Mouse (Mus musculus) ES-E14 (cell line): ENCODE data around the gene Nudt15. TPM values are rescaled to one million over a fixed set of nuclear protein-coding genes. Genes with fewer than 3 reads are reported as not detected.

Source experiments
- DNase-seq: peaks from one replicate; pipeline ENCODE4 v3.0.0-alpha.2; 2013; ENCODE audit warnings: low read depth, low spot score
- H3K27ac ChIP-seq: 2 replicates; pipeline ENCODE4 v1.5.1; 2012; ENCODE audit warnings: low read depth, mild to moderate bottlenecking, low read length, moderate library complexity, mixed read lengths; ENCODE audit not compliant: poor library complexity, insufficient read depth, severe bottlenecking
- H3K36me3 ChIP-seq: 2 replicates; pipeline ENCODE4 v1.6.1; 2012; ENCODE audit warnings: mild to moderate bottlenecking, low read length, moderate library complexity, mixed read lengths; ENCODE audit not compliant: control insufficient read depth, poor library complexity, insufficient read depth, severe bottlenecking
- H3K4me1 ChIP-seq, 2 experiments: fragments of 150-350 bp in 1 of 2; sonication (generic) in 1 of 2; 2 replicates each; pipeline ENCODE4 v1.6.1; 2012; ENCODE audit warnings: low read length in 2 of 2, mild to moderate bottlenecking in 1 of 2, mixed read lengths in 1 of 2; ENCODE audit not compliant: control insufficient read depth in 2 of 2, insufficient read depth in 2 of 2, poor library complexity in 1 of 2
- H3K4me3 ChIP-seq, 2 experiments: fragments of 150-350 bp in 1 of 2; sonication (generic) in 1 of 2; 2 replicates each; pipeline ENCODE4 v1.5.1; 2012; ENCODE audit warnings: low read length in 2 of 2, low read depth in 1 of 2, mild to moderate bottlenecking in 1 of 2, mixed read lengths in 1 of 2; ENCODE audit not compliant: insufficient read depth in 1 of 2, poor library complexity in 1 of 2, severe bottlenecking in 1 of 2
- H3K9ac ChIP-seq: 2 replicates; pipeline ENCODE4 v1.6.1; 2012; ENCODE audit warnings: low read depth, mild to moderate bottlenecking, low read length, mixed read lengths; ENCODE audit not compliant: poor library complexity, insufficient read depth, severe bottlenecking
- H3K9me3 ChIP-seq: fragments of 150-350 bp; sonication (generic); 2 replicates; pipeline ENCODE4 v1.6.1; 2012; ENCODE audit warnings: low read depth, mild to moderate bottlenecking, low read length; ENCODE audit not compliant: control insufficient read depth, insufficient read depth
- CHD2 ChIP-seq: IDR thresholded peaks from 2 replicates; pipeline ENCODE4 v1.6.1; 2014; ENCODE audit warnings: mild to moderate bottlenecking, low read depth, low read length, inconsistent platforms
- HCFC1 ChIP-seq: IDR thresholded peaks from 2 replicates; pipeline ENCODE4 v1.6.1; 2012; ENCODE audit warnings: low read length, inconsistent platforms, borderline replicate concordance; ENCODE audit not compliant: insufficient read depth
- MAFK ChIP-seq: IDR thresholded peaks from 2 replicates; pipeline ENCODE4 v1.6.1; 2014; ENCODE audit warnings: mild to moderate bottlenecking, low read depth, low read length, inconsistent platforms; ENCODE audit not compliant: insufficient read depth
- ZC3H11A ChIP-seq: IDR thresholded peaks from 2 replicates; pipeline ENCODE4 v1.6.1; 2012; ENCODE audit warnings: low read depth, mild to moderate bottlenecking, inconsistent platforms, low read length, borderline replicate concordance
- ZNF384 ChIP-seq: IDR thresholded peaks from 2 replicates; pipeline ENCODE4 v1.6.1; 2012; ENCODE audit warnings: low read depth, low read length, inconsistent platforms
- in situ Hi-C, 2 experiments: fragments of 600-800 bp; cut with MboI; formaldehyde crosslinking; loops; one replicate each; pipeline ENCODE4 v1.15.1; 2025; ENCODE audit warnings: low sequenced_read_pairs in 2 of 2, inconsistent platforms in 1 of 2; ENCODE audit not compliant: unreplicated experiment in 2 of 2
- total RNA-seq: library from RNA; depleted of rRNA; stranded (reverse); fragments of 300-350 nt; gene quantifications from 2 replicates; pipeline ENCODE4 v1.2.3, GENCODE M21; 2012

The Nudt15 gene
- total RNA-seq, 1 experiment = 2.0 TPM

DNA sequence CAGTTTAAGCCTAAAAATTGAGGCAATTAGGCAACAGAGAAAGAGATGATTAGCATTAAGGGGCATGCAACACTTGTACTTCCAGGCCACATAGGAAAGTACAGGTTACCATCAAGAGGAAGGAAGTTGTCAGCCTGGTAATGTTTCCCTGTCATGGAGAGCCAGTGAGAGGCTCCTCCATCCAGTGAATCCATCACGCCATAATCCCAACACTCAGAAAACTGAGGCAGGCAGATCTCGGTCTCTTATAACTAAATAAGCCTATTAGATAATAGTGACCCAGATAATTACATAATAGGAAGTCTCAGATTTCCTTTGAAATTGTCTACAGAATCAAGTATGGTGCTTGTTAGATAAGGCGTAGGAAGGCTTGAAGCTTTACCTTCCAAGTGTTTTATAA, 23.9 kb downstream of the Nudt15 start:
- DNase-seq = no peak
- Histone ChIP-seq H3K9ac (no peak overlapping the region), H3K27ac (no peak overlapping the region), H3K4me3 (no peak overlapping the region), H3K4me1 (peaks cover 0 to 2% of the 10 kb centered on the region in 2 experiments; a peak in 1 of 4 replicates), H3K9me3 (no peaks in the 10 kb centered on the region), H3K36me3 (no peaks in the 10 kb centered on the region)
- TF ChIP-seq HCFC1 (no peak), CHD2 (no peak), ZC3H11A (no peak), MAFK (no peak), ZNF384 (no peak)
- in situ Hi-C loops = no loop called here

DNA sequence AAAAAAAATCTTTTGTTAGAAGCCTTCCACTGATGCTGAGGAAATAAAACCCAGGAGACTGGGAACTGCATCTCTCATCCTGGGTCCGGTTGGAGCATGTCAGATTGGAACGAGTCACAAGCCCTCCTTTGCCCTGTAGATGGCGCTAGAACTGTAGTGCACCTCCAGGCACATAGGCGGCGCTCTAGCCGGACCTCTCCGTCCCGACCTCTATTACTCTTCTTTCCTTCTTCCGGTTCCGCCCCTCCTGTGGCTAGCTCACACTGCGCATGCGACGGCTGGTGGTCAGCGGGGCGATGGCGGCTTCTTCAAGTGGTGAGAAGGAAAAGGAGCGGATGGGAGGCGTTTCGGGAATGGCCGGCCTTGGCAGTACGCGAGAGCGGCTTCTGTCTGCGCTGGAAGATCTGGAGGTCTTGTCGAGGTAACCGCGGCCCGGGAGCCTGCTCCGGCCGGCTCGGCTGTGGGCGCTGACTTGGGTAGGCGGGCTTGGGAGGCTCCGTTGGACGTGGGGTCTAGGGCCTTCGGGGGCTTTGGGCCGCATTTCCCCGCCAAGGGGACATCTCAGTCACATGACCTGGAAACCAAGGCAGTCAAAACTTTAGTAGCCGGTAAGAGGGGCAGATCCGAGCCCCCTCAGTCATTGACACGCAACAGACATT, 38.1 kb downstream of the Nudt15 start, which contains the start of gene Med4:
Gene Med4 (plus strand): TSS at position 261 of the 659 bp plus-strand sequence.
- in situ Hi-C loops = no loop called here

DNA sequence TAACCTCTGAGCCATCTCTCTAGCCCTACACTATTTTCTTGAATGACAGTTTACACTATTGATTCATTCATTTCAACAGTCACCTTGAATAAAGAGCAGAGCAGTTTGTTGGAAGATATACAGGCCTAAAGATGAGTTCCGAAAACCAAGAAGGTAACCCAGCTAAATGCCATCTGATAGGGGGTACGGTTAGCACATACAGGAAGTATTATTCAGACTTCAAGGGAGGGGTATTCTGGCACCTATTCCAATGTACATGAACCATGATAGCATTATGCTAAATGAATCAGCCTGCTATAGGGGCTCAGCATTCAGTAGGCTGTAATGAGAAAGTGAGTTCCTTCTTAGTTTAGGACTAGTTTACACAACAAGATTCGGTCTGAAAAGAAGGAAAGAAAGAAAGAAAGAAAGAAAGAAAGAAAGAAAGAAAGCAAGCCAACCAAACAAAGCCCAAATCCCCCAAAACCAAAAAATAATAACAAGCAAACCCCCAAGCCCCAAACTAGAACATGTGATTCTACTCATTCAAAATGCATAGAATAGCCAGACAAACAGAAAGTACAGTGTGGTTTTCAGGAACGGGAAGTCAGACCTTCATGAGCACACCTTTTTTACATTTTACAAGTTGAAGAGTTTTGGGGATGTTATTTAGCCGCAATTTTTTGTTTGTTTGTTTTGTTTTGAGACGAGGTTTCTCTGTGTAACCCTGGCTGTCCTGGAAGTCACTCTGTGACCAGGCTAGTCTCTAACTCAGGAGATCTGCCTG, 39.2 kb downstream of the Nudt15 start:
- no peak for DNase-seq
- H3K4me1 ChIP-seq = no peaks in the 10 kb centered on the region; a peak in 1 of 4 replicates
- in situ Hi-C loops = no loop called here
- H3K9me3 ChIP-seq = no peaks in the 10 kb centered on the region
- no peak for TF ChIP-seq ZNF384
- no peak for TF ChIP-seq MAFK
- no peak for TF ChIP-seq HCFC1
- no peak for TF ChIP-seq ZC3H11A
- no peak for TF ChIP-seq CHD2
- H3K36me3 ChIP-seq = peaks cover 4% of the 10 kb centered on the region; the same call in 1 of the 2 replicates
- no peak overlapping the region for H3K9ac ChIP-seq
- no peak overlapping the region for H3K27ac ChIP-seq
- H3K4me3 ChIP-seq = no peak overlapping the region

More for the DNA sequence above, 38.1 kb downstream of the Nudt15 start, which contains the start of gene Med4:
- peak within 1 kb of the TSS; percentile 95 for H3K9ac ChIP-seq
- TF ChIP-seq HCFC1 (peak; percentile 83), MAFK (no peak)
- H3K36me3 ChIP-seq = peaks cover 5% of the 10 kb centered on the region; the same call in 1 of the 2 replicates
- peak; percentile 93 for DNase-seq
- H3K9me3 ChIP-seq = no peaks in the 10 kb centered on the region
- no peak within 1 kb of the TSS for H3K27ac ChIP-seq
- peak within 1 kb of the TSS; percentile 85 for H3K4me3 ChIP-seq
- H3K4me1 ChIP-seq = no peaks in the 10 kb centered on the region; a peak in 1 of 4 replicates

DNA sequence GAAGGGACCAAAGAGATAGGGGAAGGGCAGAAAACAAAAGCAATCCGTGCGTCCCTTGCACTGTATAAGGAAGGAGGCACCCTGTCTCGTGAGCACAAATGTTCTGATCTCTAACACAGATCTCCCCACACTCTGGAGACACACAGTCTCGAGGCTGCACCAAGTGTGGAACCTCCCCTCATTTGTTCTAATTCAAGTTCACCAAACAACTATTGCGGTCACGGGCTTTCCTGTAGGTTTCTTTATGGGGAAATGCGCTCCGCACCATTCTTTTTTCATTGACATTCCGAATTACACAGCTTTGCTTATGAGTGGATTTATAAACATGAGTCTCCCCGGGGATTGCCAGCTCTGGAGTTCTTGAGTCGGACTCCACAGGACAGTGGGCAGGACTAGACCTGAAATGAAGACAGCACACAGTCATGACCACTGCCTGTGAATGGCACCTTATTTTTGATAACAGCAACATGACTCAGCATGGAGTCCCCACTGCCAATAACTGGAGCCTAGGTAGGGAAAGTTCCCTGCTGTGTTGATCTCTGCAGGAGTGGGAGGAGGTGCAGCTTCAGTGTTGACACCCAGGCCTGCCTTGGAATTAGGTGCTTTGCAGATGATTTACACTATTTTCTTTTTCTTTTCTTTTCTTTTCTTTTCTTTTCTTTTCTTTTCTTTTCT, 40.2 kb downstream of the Nudt15 start:
- Histone ChIP-seq H3K9ac (no peak overlapping the region), H3K9me3 (no peaks in the 10 kb centered on the region), H3K36me3 (0 out of 2 replicates have a peak, but pooled peaks cover 3% of the 10 kb centered on the region), H3K4me1 (no peaks in the 10 kb centered on the region; a peak in 1 of 4 replicates), H3K4me3 (no peak overlapping the region), H3K27ac (no peak overlapping the region)
- in situ Hi-C loops = no loop called here
- DNase-seq = no peak
- TF ChIP-seq HCFC1 = no peak
